Mouse (Mus musculus): Measurements from ENCODE around the gene Opcml. TPM values are rescaled to one million over a fixed set of nuclear protein-coding genes. Genes with fewer than 3 reads are reported as not detected.

Gene Opcml
- polyA plus RNA-seq, 1 experiment from 2014 or later: 0.97 TPM

DNA sequence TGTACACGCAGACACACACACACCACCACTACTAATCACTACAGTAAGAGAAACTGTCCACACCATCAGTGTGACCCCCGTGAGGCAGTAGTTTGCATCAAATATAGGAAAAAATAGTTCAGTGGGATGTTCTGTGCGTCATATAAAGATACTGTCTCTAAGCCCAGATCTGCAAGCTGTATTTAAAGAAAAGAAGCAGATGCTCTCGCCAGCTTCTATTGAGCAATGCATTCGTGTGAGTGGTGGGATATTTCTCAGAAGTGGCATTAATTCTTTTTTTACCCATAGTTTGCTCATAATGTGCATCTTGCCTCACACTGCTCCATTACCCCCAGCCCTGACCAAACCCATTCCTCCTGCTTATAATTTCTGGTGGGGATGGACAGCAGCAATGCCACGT, 678.8 kb downstream of the Opcml start:
- no peak for TF ChIP-seq CTCF (IDR thresholded peaks at IDR 0.05; ENCODE audit: low read depth)
- H3K27ac ChIP-seq: no peak overlapping the region
- H3K4me2 ChIP-seq (ENCODE audit: low read length): no peak overlapping the region
- WGBS: 90% methylated on average over 6 of the region's 6 CpGs
- H3K4me1 ChIP-seq (replicated peaks; ENCODE audit: insufficient read depth, low read length): no peaks in the 10 kb centered on the region
- H3K9ac ChIP-seq (ENCODE audit: low read depth, low read length): no peak overlapping the region
- H3K9me3 ChIP-seq (replicated peaks; ENCODE audit: low read length): no peaks in the 10 kb centered on the region
- H3K27me3 ChIP-seq (ENCODE audit: insufficient read depth, low read length): no peaks in the 10 kb centered on the region
- DNase-seq (ENCODE audit: low spot score): no peak
- ATAC-seq (replicated peaks; ENCODE audit: low FRiP score, low read depth): no peak
- no peak overlapping the region for H3K4me3 ChIP-seq (replicated peaks; ENCODE audit: low read depth, low read length)
- H3K36me3 ChIP-seq (ENCODE audit: insufficient read depth, low read length): no peaks in the 10 kb centered on the region

DNA sequence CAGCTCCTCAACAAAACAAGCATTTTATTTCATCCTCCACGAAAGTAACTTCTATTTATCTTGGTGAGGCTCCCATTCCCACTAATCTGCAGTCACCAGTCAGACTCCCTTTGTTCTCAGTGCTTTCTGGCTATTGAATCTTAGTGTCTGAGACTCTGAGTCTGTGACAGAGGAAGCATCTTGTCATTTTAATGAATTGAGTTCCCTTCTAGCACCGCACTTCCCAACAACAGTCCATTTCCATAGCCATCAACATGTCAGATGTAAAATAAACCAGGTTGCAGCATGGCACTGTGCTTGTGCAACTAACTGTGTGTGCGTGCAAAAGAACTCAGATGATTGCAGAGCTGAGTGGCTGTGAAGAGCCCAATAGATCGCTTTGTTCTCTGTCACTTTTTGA, 680.9 kb downstream of the Opcml start:
- peak; percentile 82 for DNase-seq (ENCODE audit: low spot score)
- ATAC-seq (replicated peaks; ENCODE audit: low FRiP score, low read depth): no peak; the same call in 1 of the 2 replicates
- 25% methylated on average over 4 of the region's 4 CpGs for WGBS
- Histone ChIP-seq H3K4me1 (replicated peaks; ENCODE audit: insufficient read depth, low read length) (no peaks in the 10 kb centered on the region), H3K36me3 (ENCODE audit: insufficient read depth, low read length) (no peaks in the 10 kb centered on the region), H3K9me3 (replicated peaks; ENCODE audit: low read length) (no peaks in the 10 kb centered on the region), H3K27me3 (ENCODE audit: insufficient read depth, low read length) (no peaks in the 10 kb centered on the region), H3K27ac (no peak overlapping the region), H3K4me3 (replicated peaks; ENCODE audit: low read depth, low read length) (no peak overlapping the region), H3K9ac (ENCODE audit: low read depth, low read length) (no peak overlapping the region), H3K4me2 (ENCODE audit: low read length) (no peak overlapping the region)
- no peak for TF ChIP-seq CTCF (IDR thresholded peaks at IDR 0.05; ENCODE audit: low read depth)

DNA sequence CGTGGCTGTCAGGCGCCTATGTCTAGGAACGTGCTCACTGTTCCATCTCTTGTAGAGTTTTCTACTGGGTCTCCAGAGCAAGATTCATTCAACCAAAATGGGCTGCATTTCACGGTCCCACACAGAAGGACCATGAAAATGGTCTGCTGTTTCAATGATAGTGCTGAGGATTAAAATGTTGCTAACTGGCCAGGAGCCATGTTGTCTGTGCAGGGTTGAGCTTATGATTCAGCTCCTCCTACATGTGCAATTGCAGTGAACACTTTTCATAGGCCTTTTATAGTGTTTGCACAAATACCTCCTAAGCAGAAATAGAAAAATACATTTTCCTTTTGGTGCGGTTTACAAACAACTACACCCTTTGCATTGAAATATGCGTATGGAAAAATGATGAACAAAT, 684.0 kb downstream of the Opcml start:
- no peak for ATAC-seq (replicated peaks; ENCODE audit: low FRiP score, low read depth)
- H3K9ac ChIP-seq (ENCODE audit: low read depth, low read length): no peak overlapping the region
- H3K4me2 ChIP-seq (ENCODE audit: low read length): no peak overlapping the region
- H3K27ac ChIP-seq: no peak overlapping the region
- no peaks in the 10 kb centered on the region for H3K27me3 ChIP-seq (ENCODE audit: insufficient read depth, low read length)
- no peaks in the 10 kb centered on the region for H3K4me1 ChIP-seq (replicated peaks; ENCODE audit: insufficient read depth, low read length)
- 88% methylated on average over 6 of the region's 6 CpGs for WGBS
- H3K36me3 ChIP-seq (ENCODE audit: insufficient read depth, low read length): no peaks in the 10 kb centered on the region
- DNase-seq (ENCODE audit: low spot score): no peak
- H3K4me3 ChIP-seq (replicated peaks; ENCODE audit: low read depth, low read length): no peak overlapping the region
- TF ChIP-seq CTCF (IDR thresholded peaks at IDR 0.05; ENCODE audit: low read depth): no peak
- no peaks in the 10 kb centered on the region for H3K9me3 ChIP-seq (replicated peaks; ENCODE audit: low read length)

DNA sequence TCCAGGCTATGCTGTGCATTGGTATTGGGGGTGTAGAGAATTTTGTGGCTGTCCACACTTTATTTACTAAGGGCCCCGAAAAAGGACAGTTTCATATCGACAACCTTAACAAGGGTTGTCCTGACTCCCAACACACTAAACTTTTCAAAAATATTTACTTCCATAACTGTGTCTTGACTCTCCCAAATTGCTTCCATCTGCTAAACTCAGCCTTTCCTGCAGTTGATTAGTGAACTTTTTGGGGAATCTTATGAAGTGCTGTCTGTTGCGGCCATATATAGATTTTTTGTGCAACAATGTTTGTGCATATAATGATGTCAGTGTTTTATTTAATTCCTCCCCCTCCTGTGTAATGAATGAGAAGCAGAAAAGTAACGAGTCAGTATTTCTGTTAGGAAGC, 690.7 kb downstream of the Opcml start:
- WGBS: 64% methylated on average over 4 of the region's 4 CpGs
- TF ChIP-seq CTCF (IDR thresholded peaks at IDR 0.05; ENCODE audit: low read depth): no peak
- no peaks in the 10 kb centered on the region for H3K9me3 ChIP-seq (replicated peaks; ENCODE audit: low read length)
- no peak overlapping the region for H3K9ac ChIP-seq (ENCODE audit: low read depth, low read length)
- DNase-seq (ENCODE audit: low spot score): no peak
- H3K27me3 ChIP-seq (ENCODE audit: insufficient read depth, low read length): no peaks in the 10 kb centered on the region
- no peak for ATAC-seq (replicated peaks; ENCODE audit: low FRiP score, low read depth)
- H3K4me1 ChIP-seq (replicated peaks; ENCODE audit: insufficient read depth, low read length): no peaks in the 10 kb centered on the region
- H3K27ac ChIP-seq: no peak overlapping the region
- H3K36me3 ChIP-seq (ENCODE audit: insufficient read depth, low read length): no peaks in the 10 kb centered on the region
- H3K4me2 ChIP-seq (ENCODE audit: low read length): no peak overlapping the region
- no peak overlapping the region for H3K4me3 ChIP-seq (replicated peaks; ENCODE audit: low read depth, low read length)

DNA sequence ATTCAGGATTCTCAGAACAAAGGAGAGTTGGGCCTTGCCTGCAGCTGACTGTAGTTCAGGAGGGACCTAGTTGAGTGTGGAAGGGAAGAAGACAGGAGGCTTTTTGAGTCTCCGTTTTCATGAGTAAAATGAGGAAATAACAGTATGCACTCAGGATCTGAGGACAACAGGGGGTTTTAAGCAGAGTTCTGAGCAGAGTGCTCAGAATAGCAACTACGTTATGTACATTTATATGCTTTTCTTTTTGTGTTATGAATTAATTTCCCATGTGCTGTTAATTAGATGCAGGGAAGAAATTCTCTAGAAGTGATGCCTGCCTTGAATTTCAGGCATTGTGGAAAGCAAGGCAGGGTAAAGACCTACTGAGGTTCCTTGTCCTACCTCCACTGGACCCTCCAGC, 697.9 kb downstream of the Opcml start:
- Histone ChIP-seq H3K36me3 (ENCODE audit: insufficient read depth, low read length) (no peaks in the 10 kb centered on the region), H3K4me2 (ENCODE audit: low read length) (no peak overlapping the region), H3K27ac (no peak overlapping the region), H3K4me1 (replicated peaks; ENCODE audit: insufficient read depth, low read length) (no peaks in the 10 kb centered on the region), H3K9me3 (replicated peaks; ENCODE audit: low read length) (no peaks in the 10 kb centered on the region), H3K4me3 (replicated peaks; ENCODE audit: low read depth, low read length) (no peak overlapping the region), H3K27me3 (ENCODE audit: insufficient read depth, low read length) (no peaks in the 10 kb centered on the region), H3K9ac (ENCODE audit: low read depth, low read length) (no peak overlapping the region)
- DNase-seq (ENCODE audit: low spot score): no peak
- ATAC-seq (replicated peaks; ENCODE audit: low FRiP score, low read depth): no peak
- 89% methylated on average over 2 of the region's 2 CpGs for WGBS
- TF ChIP-seq CTCF (IDR thresholded peaks at IDR 0.05; ENCODE audit: low read depth): no peak

DNA sequence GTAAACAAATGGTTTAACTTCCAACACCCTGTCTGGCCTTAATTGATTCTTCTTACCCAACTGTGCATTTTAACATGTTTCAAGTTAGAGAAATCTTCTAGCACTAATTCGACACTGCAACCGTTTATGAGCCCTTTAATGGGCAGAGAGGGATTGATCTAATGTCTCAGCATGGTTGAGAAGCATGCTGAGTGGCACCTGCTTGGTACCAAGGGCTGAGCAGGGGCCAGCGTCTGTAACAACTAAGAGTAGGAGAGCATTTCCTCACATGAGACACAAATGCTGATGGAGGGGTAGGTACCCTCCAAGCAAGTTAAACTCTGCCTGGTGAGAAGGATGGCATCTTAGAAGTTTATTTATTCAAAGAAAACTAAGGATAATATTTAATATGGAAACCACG, 699.3 kb downstream of the Opcml start:
- WGBS: 59% methylated on average over 4 of the region's 4 CpGs

DNA sequence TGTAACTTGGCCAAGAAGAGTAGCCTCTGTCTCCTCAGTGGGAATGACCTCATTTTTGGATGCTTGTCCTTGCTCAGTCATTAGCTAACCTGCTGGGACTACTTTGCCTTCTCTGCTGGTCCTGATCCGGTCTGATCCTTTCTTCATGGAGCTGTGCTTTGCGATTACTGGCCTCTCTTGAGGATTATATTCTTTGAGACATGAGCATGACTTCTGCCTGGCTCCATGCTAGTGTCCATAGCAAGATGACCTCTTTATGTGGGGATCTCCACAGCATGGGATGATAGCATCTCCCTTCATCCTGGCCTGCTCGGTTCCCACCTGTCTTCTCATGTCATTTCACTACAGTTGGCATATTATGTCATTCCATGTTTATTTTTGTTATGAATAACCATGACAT, 699.8 kb downstream of the Opcml start:
- no peak overlapping the region for H3K27ac ChIP-seq
- H3K4me2 ChIP-seq (ENCODE audit: low read length): no peak overlapping the region
- H3K9ac ChIP-seq (ENCODE audit: low read depth, low read length): no peak overlapping the region
- no peaks in the 10 kb centered on the region for H3K4me1 ChIP-seq (replicated peaks; ENCODE audit: insufficient read depth, low read length)
- no peak for DNase-seq (ENCODE audit: low spot score)
- WGBS: 88% methylated on average over 3 of the region's 3 CpGs
- H3K4me3 ChIP-seq (replicated peaks; ENCODE audit: low read depth, low read length): no peak overlapping the region
- no peaks in the 10 kb centered on the region for H3K27me3 ChIP-seq (ENCODE audit: insufficient read depth, low read length)
- no peaks in the 10 kb centered on the region for H3K36me3 ChIP-seq (ENCODE audit: insufficient read depth, low read length)
- H3K9me3 ChIP-seq (replicated peaks; ENCODE audit: low read length): no peaks in the 10 kb centered on the region
- no peak for TF ChIP-seq CTCF (IDR thresholded peaks at IDR 0.05; ENCODE audit: low read depth)
- ATAC-seq (replicated peaks; ENCODE audit: low FRiP score, low read depth): no peak

More for the DNA sequence above, 699.3 kb downstream of the Opcml start:
- Histone ChIP-seq H3K36me3 (ENCODE audit: insufficient read depth, low read length) (no peaks in the 10 kb centered on the region), H3K27me3 (ENCODE audit: insufficient read depth, low read length) (no peaks in the 10 kb centered on the region), H3K27ac (no peak overlapping the region), H3K4me1 (replicated peaks; ENCODE audit: insufficient read depth, low read length) (no peaks in the 10 kb centered on the region), H3K9me3 (replicated peaks; ENCODE audit: low read length) (no peaks in the 10 kb centered on the region), H3K9ac (ENCODE audit: low read depth, low read length) (no peak overlapping the region), H3K4me2 (ENCODE audit: low read length) (no peak overlapping the region), H3K4me3 (replicated peaks; ENCODE audit: low read depth, low read length) (no peak overlapping the region)
- DNase-seq (ENCODE audit: low spot score) (no peak), ATAC-seq (replicated peaks; ENCODE audit: low FRiP score, low read depth) (no peak)
- no peak for TF ChIP-seq CTCF (IDR thresholded peaks at IDR 0.05; ENCODE audit: low read depth)

Measured in kidney, postnatal 0 days (tissue).